In genomic region chr2:121115418-121115817, GRCm38 (mm10) we compare ENCODE assay signal across 27 mouse cellular contexts. TPM values are rescaled to one million over a fixed set of nuclear protein-coding genes. Genes with fewer than 3 reads are reported as not detected.
"Had no signal": no experiment of that assay in that cellular context is flagged by ENCODE, and none has a peak within 500 bp of the region (broad histone marks: within the 10 kb centered on the region; RNA-seq: fewer than 3 reads in every experiment).

No protein-coding gene starts in this region.

- H3K27me3 ChIP-seq: hindbrain, embryonic 12.5 days; intestine, embryonic 15.5 days had no signal

- DNase-seq: gastrocnemius, adult 2 months; gastrocnemius, postnatal 10 days; gastrocnemius, postnatal 25 days; heart, adult 18-20 months; heart, postnatal 10 days; heart, postnatal 4 days; kidney, postnatal 36 days; liver; liver, embryonic 13.5 days; liver, postnatal 0 days had no signal

- H3K9me3 ChIP-seq: heart, embryonic 10.5 days; heart, embryonic 12.5 days; hindbrain, embryonic 10.5 days; hindbrain, embryonic 12.5 days; intestine, embryonic 15.5 days; limb, embryonic 10.5 days; limb, embryonic 12.5 days; liver, embryonic 13.5 days; liver, embryonic 15.5 days had no signal

- H3K36me3 ChIP-seq: heart, embryonic 10.5 days; heart, embryonic 12.5 days; hindbrain, embryonic 10.5 days; hindbrain, embryonic 12.5 days; intestine, embryonic 15.5 days; limb, embryonic 10.5 days; limb, embryonic 12.5 days; liver, embryonic 13.5 days; liver, embryonic 15.5 days had no signal

- H3K4me1 ChIP-seq: hindbrain, embryonic 10.5 days; hindbrain, embryonic 12.5 days; intestine, embryonic 15.5 days; limb, embryonic 12.5 days; liver, embryonic 13.5 days; liver, embryonic 15.5 days had no signal

- H3K9ac ChIP-seq: heart, embryonic 12.5 days; hindbrain, embryonic 12.5 days; hindbrain, embryonic 14.5 days; intestine, embryonic 15.5 days; limb, embryonic 12.5 days; liver, embryonic 13.5 days; liver, embryonic 15.5 days; liver, postnatal 0 days had no signal

- ATAC-seq: hindbrain, embryonic 16.5 days; inflammation-experienced regulatory T-cells, adult 6 months; intestine, embryonic 15.5 days; intestine, postnatal 0 days; liver, postnatal 0 days had no signal

- H3K4me2 ChIP-seq: heart, embryonic 12.5 days; hindbrain, embryonic 12.5 days; hindbrain, embryonic 14.5 days; intestine, embryonic 15.5 days; limb, embryonic 12.5 days; liver, embryonic 11.5 days; liver, embryonic 13.5 days; liver, embryonic 15.5 days had no signal

- H3K27ac ChIP-seq: gastrocnemius, adult 2 months; heart, embryonic 10.5 days; hindbrain, embryonic 10.5 days; hindbrain, embryonic 12.5 days; hindbrain, embryonic 14.5 days; intestine, embryonic 15.5 days; layer of hippocampus, adult 2 months; left cerebral cortex, adult 2 months; limb, embryonic 10.5 days; limb, embryonic 12.5 days; liver, embryonic 13.5 days; liver, embryonic 15.5 days had no signal

- H3K4me3 ChIP-seq: gastrocnemius, adult 2 months; heart, embryonic 10.5 days; heart, embryonic 12.5 days; hindbrain, embryonic 10.5 days; hindbrain, embryonic 12.5 days; intestine, embryonic 15.5 days; layer of hippocampus, adult 2 months; left cerebral cortex, adult 2 months; limb, embryonic 10.5 days; limb, embryonic 12.5 days; liver, embryonic 13.5 days; liver, embryonic 15.5 days had no signal

RNA-seq across cellular contexts. Expression of gene Tgm7, which starts 5.8 kb away (rescaled TPM):
- polyA plus RNA-seq: heart, embryonic 10.5 days; heart, embryonic 12.5 days; heart, embryonic 14.5 days; heart, embryonic 16.5 days; hindbrain, embryonic 10.5 days; hindbrain, embryonic 12.5 days; hindbrain, embryonic 14.5 days; hindbrain, embryonic 16.5 days; inflammation-experienced regulatory T-cells, adult 6 months; intestine, postnatal 0 days; limb, embryonic 10.5 days; limb, embryonic 12.5 days; liver, embryonic 11.5 days; liver, embryonic 13.5 days; liver, embryonic 15.5 days; liver, postnatal 0 days had no signal

RNA-seq across cellular contexts. Expression of gene Tgm5, which starts 29.8 kb away (rescaled TPM):
- polyA plus RNA-seq: heart, embryonic 10.5 days; heart, embryonic 12.5 days; heart, embryonic 14.5 days; heart, embryonic 16.5 days; hindbrain, embryonic 10.5 days; hindbrain, embryonic 12.5 days; inflammation-experienced regulatory T-cells, adult 6 months; intestine, embryonic 15.5 days; limb, embryonic 10.5 days; limb, embryonic 12.5 days; liver, embryonic 13.5 days; liver, embryonic 15.5 days; liver, postnatal 0 days had no signal
